Mouse (Mus musculus) monocyte, adult 59 days (primary cell): ENCODE results near the gene Gm12794. TPM values are rescaled to one million over a fixed set of nuclear protein-coding genes. Genes with fewer than 3 reads are reported as not detected.

Experiments
- total RNA-seq, 2 experiments: library from RNA; stranded (reverse); gene quantifications; one replicate each; pipeline ENCODE4 v1.2.4; 2023

Gm12794 gene
- not detected for total RNA-seq

GRCm38 (mm10) chr4:101940107-101940506 is at the start of gene Gm12794:
Gm12794 (plus strand) TSS chr4:101940407.

GRCm38 (mm10) chr4:101893656-101894420 is 46.4 kb upstream of the Gm12794 start, which contains the start of gene C130073F10Rik:
C130073F10Rik (minus strand) TSS chr4:101893789.

GRCm38 (mm10) chr4:101908821-101909220 is 31.4 kb upstream of the Gm12794 start, which contains the start of gene Gm12800:
Gm12800 (plus strand) TSS chr4:101909121.

GRCm38 (mm10) chr4:101980949-101981348 is 40.7 kb downstream of the Gm12794 start, which contains the start of gene Gm12790:
Gm12790 (minus strand) TSS chr4:101981049.

GRCm38 (mm10) chr4:101986326-101986725 is 46.1 kb downstream of the Gm12794 start, which contains the start of gene Gm12789:
Gm12789 (plus strand) TSS chr4:101986626.

Other genes with a start within 250 kb of the Gm12794 start
- gene Lepr, start 223.0 kb upstream of the Gm12794 start, total RNA-seq: 1 to 10 TPM; 3.2 to 7.2 TPM
- gene B020004J07Rik, start 96.4 kb upstream of the Gm12794 start, total RNA-seq: not detected
- not detected for gene C130073F10Rik, start 46.6 kb upstream of the Gm12794 start, total RNA-seq
- gene Gm12800, start 31.3 kb upstream of the Gm12794 start, total RNA-seq: not detected
- not detected for gene Gm12790, start 40.6 kb downstream of the Gm12794 start, total RNA-seq
- gene Gm12789, start 46.2 kb downstream of the Gm12794 start, total RNA-seq: not detected
- 100 to 1,000 TPM; 202 to 258 TPM for gene Pde4b, start 147.1 kb downstream of the Gm12794 start, total RNA-seq